Mouse (Mus musculus) brown adipose tissue, adult 24 weeks (tissue): ENCODE results near the gene Plek. TPM values are rescaled to one million over a fixed set of nuclear protein-coding genes. Genes with fewer than 3 reads are reported as not detected.

Experiments used
- H3K27ac ChIP-seq: fragments of 200-500 bp; replicated peaks from 2 replicates; pipeline ENCODE4 v1.5.1; 2012; ENCODE audit warnings: low read depth, mild to moderate bottlenecking, low read length
- H3K4me1 ChIP-seq: fragments of 200-500 bp; 2 replicates; pipeline ENCODE4 v1.6.1; 2012; ENCODE audit warnings: low read length, mixed read lengths; ENCODE audit not compliant: control insufficient read depth, insufficient read depth, insufficient read length
- H3K4me3 ChIP-seq: fragments of 200-500 bp; 2 replicates; pipeline ENCODE4 v1.5.1; 2012; ENCODE audit warnings: low read depth, mild to moderate bottlenecking, low read length, moderate library complexity; ENCODE audit not compliant: insufficient read depth
- polyA plus RNA-seq: library from polyadenylated mRNA; stranded (reverse); fragments of >200 nt; gene quantifications from 2 replicates; pipeline ENCODE4 v1.2.4, GENCODE M21; 2012; ENCODE audit not compliant: missing spikeins, insufficient read depth, insufficient read length

Plek gene
- polyA plus RNA-seq, 1 experiment, result 5.0 TPM

GRCm38 (mm10) chr11:16943016-16943415, 109.2 kb downstream of the Plek start:
- Histone ChIP-seq H3K4me1 (no peaks in the 10 kb centered on the region), H3K27ac (no peak overlapping the region), H3K4me3 (no peak overlapping the region)

- Histone ChIP-seq H3K4me1 (no peaks in the 10 kb centered on the region), H3K27ac (no peak overlapping the region), H3K4me3 (no peak overlapping the region)
Measured at GRCm38 (mm10) chr11:16941973-16942452, 110.2 kb downstream of the Plek start.

- Histone ChIP-seq H3K27ac (no peak overlapping the region), H3K4me3 (no peak overlapping the region), H3K4me1 (no peaks in the 10 kb centered on the region)
Measured at GRCm38 (mm10) chr11:16941103-16941793, 110.9 kb downstream of the Plek start.

- no peak overlapping the region for H3K27ac ChIP-seq
- H3K4me3 ChIP-seq, result no peak overlapping the region
- no peaks in the 10 kb centered on the region for H3K4me1 ChIP-seq
Measured at GRCm38 (mm10) chr11:16935577-16936236, 116.5 kb downstream of the Plek start.

GRCm38 (mm10) chr11:16932159-16932558, 120.0 kb downstream of the Plek start:
- Histone ChIP-seq H3K4me1 (no peaks in the 10 kb centered on the region), H3K27ac (no peak overlapping the region), H3K4me3 (no peak overlapping the region)

Other genes starting within 250 kb of the Plek start
- gene Fbxo48, start 101.0 kb downstream of the Plek start, polyA plus RNA-seq, result not detected in 2 replicates
- gene Cnrip1, start 795 bp downstream of the Plek start, polyA plus RNA-seq, result 1.3 and 3.3 TPM in 2 replicates
- gene Ppp3r1, start 106.9 kb upstream of the Plek start, polyA plus RNA-seq, result 40.5 and 45.0 TPM in 2 replicates
- gene Wdr92, start 129.7 kb upstream of the Plek start, polyA plus RNA-seq, result 21.1 and 21.2 TPM in 2 replicates
- 56.6 and 63.8 TPM in 2 replicates for gene Pno1, start 159.2 kb upstream of the Plek start, polyA plus RNA-seq
- gene C1d, start 205.2 kb upstream of the Plek start, polyA plus RNA-seq, result 67.0 and 144 TPM in 2 replicates